Mouse (Mus musculus): ENCODE data around the gene St6gal1.

DNA sequence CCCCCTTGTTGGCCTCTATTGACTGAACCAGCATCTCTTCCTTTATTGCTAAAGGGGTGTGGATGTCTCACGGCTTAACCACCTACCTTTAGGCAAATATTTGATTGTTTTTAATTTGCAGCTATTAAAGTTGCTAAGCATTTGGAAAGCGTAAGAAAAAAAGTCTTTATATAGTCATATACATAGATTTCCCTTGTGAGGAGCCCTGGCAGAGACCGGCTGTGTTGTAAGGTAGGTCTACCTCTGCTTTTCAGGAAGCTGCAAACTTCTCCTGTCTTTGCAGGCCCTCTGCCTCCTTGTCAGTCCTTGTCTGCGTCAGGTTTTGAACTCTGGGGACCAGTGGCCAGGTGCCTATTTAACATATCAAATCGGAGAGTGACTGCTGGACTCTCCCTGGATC, 38.3 kb downstream of the St6gal1 start:
- no peak for TF ChIP-seq CTCF (IDR thresholded peaks at IDR 0.05; ENCODE audit: low read depth)
- TF ChIP-seq EP300 (IDR thresholded peaks at IDR 0.05; ENCODE audit: low read depth) = no peak
